Mouse (Mus musculus): ENCODE results near the gene Ssbp3. TPM values are rescaled to one million over a fixed set of nuclear protein-coding genes. Genes with fewer than 3 reads are reported as not detected.

The Ssbp3 gene
- polyA plus RNA-seq, 1 experiment from 2014 or later: 143 TPM

DNA sequence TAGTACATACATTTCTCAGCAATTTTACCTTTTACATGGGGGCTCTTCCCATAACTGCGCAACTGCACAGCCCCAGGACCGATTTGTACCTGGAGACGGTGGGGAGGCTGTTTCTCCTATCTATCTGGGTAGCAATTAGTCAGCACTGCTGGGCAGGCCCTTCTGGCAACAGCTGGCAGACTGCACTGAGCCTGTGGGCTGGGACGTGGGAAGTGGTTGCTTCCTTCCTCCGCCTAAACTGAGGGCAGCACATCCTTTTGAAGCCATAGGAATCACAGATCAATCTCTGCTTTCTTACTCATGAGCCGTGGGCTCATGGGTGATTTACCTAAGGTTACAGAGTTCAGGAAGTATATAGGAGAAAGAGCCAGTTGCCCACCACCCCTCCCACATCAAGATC lies 148.3 kb downstream of the Ssbp3 start:
- Histone ChIP-seq H3K27ac (replicated peaks) (no peak overlapping the region), H3K4me1 (replicated peaks) (no peaks in the 10 kb centered on the region), H3K36me3 (peaks cover 37% of the 10 kb centered on the region)

DNA sequence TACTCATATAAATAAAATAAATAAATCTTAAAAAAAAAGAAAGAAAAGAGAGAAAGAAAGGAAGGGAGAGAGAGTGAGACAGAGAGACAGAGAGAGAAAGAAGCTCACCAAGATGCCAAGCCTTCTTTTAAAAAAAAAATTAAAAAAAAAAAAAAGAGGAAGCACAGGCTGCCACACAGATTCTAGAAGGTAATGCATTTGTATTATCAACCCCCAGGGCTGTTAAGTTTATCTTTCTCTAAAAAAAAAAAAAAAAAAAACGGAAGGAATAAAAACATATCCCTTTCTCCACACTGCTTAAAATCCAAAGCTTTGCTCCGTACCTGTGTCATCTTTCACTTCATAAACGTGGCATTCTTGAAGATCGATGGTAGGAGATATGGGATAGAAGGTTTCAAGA lies 151.1 kb downstream of the Ssbp3 start:
- no peak overlapping the region for H3K27ac ChIP-seq (replicated peaks)
- H3K9me3 ChIP-seq: no peaks in the 10 kb centered on the region
- no peak overlapping the region for H3K9ac ChIP-seq
- peaks cover 42% of the 10 kb centered on the region for H3K36me3 ChIP-seq
- peaks cover 10% of the 10 kb centered on the region for H3K4me1 ChIP-seq (replicated peaks)
- WGBS: 97% methylated on average over 4 of the region's 4 CpGs
- no peak for ATAC-seq (ENCODE audit: low FRiP score, low read depth)
- no peak overlapping the region for H3K4me2 ChIP-seq
- H3K27me3 ChIP-seq: no peaks in the 10 kb centered on the region
- no peak overlapping the region for H3K4me3 ChIP-seq

More for the DNA sequence above, 148.3 kb downstream of the Ssbp3 start:
- Histone ChIP-seq H3K9ac (no peak overlapping the region), H3K9me3 (no peaks in the 10 kb centered on the region), H3K4me2 (no peak overlapping the region), H3K27me3 (no peaks in the 10 kb centered on the region), H3K4me3 (no peak overlapping the region)
- ATAC-seq (ENCODE audit: low FRiP score, low read depth): no peak
- WGBS: 88% methylated on average over 6 of the region's 6 CpGs

DNA sequence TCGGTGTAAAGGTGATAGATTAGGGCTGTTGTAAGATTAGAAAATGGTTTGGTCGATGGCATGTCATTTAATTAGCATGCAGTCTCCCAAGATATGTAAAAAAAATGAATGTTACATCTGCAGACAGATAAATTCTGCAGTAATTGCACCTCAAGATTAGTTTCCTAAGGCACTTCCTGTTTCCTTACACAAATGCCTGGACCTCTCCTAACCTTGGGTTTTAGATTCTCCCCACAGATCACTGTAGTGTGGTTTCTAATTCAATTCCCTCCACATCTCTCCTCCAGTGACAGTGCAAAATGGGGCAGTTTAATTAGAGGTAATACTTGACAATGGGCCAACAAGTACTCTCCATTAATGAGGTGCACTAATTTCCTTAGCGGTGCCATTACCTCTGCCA lies 152.7 kb downstream of the Ssbp3 start:
- no peak overlapping the region for H3K27ac ChIP-seq (replicated peaks)
- H3K9me3 ChIP-seq: no peaks in the 10 kb centered on the region
- H3K4me2 ChIP-seq: no peak overlapping the region
- no peak overlapping the region for H3K4me3 ChIP-seq
- H3K36me3 ChIP-seq: peaks cover 42% of the 10 kb centered on the region
- WGBS: 83% methylated on average over 3 of the region's 3 CpGs
- ATAC-seq (ENCODE audit: low FRiP score, low read depth): no peak
- H3K27me3 ChIP-seq: no peaks in the 10 kb centered on the region
- H3K9ac ChIP-seq: no peak overlapping the region
- H3K4me1 ChIP-seq (replicated peaks): peaks cover 18% of the 10 kb centered on the region

DNA sequence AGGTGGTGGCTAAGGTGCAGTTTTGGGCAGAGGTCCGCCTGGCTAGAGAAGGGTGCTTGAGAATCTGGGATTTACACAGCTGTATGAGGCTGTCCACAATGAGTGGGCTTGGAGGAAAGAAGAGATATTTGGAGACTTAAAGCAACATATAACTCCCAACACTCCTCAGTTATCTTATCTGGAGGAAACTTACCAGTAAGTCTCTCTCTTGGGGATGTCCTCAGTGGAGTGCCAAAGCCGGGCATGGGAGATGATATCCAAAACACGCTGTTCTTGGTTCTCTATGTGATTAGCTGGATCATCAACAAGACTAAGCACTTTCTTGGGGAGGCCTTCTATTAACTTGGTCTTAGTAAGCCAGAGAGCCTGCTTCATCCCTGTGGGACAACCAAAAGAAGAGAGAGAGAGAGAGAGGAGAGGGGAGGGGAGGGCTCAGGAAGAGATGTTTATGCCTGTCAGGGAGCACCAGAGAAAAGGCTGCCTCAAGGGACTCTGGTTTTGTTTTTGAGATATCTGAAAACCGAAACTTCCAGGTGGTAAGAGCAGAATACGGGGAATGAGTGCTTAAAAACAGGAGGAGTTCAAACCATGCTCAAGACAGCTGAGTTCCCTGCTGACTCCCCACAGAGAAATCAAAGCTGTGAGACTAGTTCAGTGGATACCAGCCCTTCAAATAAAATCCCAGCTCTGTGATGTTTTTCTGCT lies 154.0 kb downstream of the Ssbp3 start:
- Histone ChIP-seq H3K4me1 (replicated peaks) (peaks cover 18% of the 10 kb centered on the region), H3K9me3 (no peaks in the 10 kb centered on the region), H3K9ac (no peak overlapping the region), H3K36me3 (peaks cover 37% of the 10 kb centered on the region), H3K4me2 (no peak overlapping the region), H3K27me3 (no peaks in the 10 kb centered on the region), H3K27ac (replicated peaks) (no peak overlapping the region), H3K4me3 (no peak overlapping the region)
- no peak for ATAC-seq (ENCODE audit: low FRiP score, low read depth)
- WGBS: 93% methylated on average over 5 of the region's 5 CpGs

DNA sequence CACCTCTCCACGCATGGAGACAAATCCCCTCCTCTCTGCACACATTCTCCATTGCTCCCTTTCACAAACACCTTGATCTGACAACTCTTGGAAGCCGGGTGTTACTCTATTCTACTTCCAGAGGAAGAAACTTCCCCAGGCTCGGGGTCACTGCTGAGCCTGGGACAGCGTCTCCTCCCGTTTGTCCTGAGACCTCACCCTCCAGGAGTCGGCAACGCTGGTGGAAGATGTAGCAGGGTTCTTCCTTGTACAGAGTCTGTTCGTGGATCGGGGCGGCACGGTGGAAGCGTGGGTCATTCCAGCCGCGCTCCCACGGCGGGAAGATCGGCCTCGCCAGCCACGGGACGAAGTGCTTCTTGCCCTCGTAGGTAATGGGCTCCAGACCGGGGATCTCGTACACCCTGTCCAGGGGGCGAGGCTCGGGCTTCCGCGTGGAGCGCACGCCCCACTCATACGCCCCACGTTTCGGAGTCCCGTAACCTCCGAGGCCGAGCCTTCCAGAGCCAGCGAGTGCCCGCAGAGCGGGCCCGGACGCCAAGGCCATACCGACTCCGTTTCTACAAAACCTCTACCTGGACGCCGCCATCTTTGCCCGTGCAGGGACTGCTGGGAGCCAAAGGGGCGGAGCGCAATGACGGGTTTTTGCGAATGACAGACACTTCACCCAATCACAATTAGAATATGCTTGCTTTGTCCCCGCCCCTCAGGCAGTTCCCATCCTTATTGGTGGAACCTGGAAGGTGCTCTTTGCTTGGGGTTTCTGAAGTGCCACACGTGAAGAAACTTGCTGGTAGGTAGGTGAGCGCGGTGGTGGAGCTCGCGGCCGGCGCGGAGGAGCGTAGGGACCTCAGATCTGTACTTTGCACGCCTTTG lies 156.0 kb downstream of the Ssbp3 start, which contains the start of the genes Mrpl37 and Cyb5rl:
Gene Mrpl37, minus strand, starts transcription at position 617 of the 873 bp plus-strand sequence.
Gene Cyb5rl, plus strand, starts transcription at position 737 of the 873 bp plus-strand sequence.
- Histone ChIP-seq H3K4me2 (peak within 1 kb of the TSS; percentile 98), H3K9ac (peak within 1 kb of the TSS; percentile 80), H3K4me1 (replicated peaks) (peaks cover 18% of the 10 kb centered on the region), H3K36me3 (peaks cover 23% of the 10 kb centered on the region; the same call in 1 of the 2 replicates), H3K4me3 (peak within 1 kb of the TSS; percentile 79), H3K27ac (replicated peaks) (peak within 1 kb of the TSS; percentile 62), H3K9me3 (no peaks in the 10 kb centered on the region), H3K27me3 (no peaks in the 10 kb centered on the region)
- ATAC-seq (ENCODE audit: low FRiP score, low read depth): peak; percentile 100
- WGBS: under 1% methylated on average over 60 of the region's 60 CpGs

DNA sequence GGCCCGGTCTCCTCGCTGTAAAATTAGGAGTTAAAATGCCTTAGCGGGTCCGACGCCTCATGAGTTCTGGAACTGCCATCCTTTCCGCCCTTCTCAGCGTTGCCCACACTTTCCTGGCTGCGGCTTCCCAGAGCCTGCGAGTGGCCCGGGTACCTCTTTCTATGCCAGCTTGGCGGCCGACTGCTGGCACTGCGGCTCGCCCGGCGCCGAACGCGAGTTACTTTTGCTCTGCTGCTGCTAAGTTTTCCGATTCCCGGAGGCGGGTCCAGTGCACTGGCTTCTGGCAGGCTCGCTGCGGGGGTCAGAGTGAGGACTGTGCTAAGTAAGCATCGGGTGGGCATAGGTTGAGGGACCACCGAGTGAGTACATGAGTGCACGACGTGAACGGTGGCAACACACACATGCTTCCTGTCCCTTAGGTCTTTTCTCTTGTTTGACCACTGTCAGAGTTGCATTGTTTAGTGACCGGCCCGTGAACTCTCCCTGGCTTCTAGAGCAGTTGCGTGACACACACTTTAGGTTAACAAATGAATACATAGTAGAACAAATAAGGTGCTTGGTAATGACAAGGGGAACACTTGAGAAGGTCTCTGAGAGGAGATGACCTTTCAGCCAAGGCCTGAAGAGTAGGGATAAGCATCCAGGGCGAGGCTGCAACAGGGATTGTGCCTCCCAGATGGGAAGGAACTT lies 156.8 kb downstream of the Ssbp3 start:
- H3K4me1 ChIP-seq (replicated peaks): peaks cover 18% of the 10 kb centered on the region
- H3K4me3 ChIP-seq: peak overlapping the region; percentile 79
- 2% methylated on average over 33 of the region's 33 CpGs for WGBS
- ATAC-seq (ENCODE audit: low FRiP score, low read depth): peak; percentile 77
- H3K4me2 ChIP-seq: peak overlapping the region; percentile 98
- no peaks in the 10 kb centered on the region for H3K9me3 ChIP-seq
- peak overlapping the region; percentile 53 for H3K9ac ChIP-seq
- peak overlapping the region; percentile 35 for H3K27ac ChIP-seq (replicated peaks)
- H3K36me3 ChIP-seq: peaks cover 17% of the 10 kb centered on the region; the same call in 1 of the 2 replicates
- H3K27me3 ChIP-seq: no peaks in the 10 kb centered on the region

DNA sequence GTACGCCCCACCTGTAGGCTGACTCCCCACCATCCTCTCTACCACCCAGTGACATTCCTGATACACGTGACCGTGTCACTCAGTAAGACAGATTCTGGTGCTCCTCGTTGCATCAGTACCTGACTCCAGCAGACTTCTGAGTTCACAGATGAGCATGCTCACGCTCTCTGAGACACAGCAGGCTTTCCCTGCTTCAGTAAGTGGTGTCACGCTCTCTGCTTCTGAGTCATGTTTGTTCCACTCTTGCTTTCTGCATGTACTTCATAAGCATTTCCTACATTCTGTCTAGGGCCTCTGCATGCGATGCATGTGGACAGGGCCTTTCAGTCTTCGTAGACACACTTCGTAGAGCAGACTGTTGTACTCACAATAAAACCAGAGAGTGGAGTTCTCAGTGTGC lies 161.8 kb downstream of the Ssbp3 start:
- H3K4me2 ChIP-seq: no peak overlapping the region
- H3K4me1 ChIP-seq (replicated peaks): peaks cover 5% of the 10 kb centered on the region
- ATAC-seq (ENCODE audit: low FRiP score, low read depth): no peak
- WGBS: 81% methylated on average over 9 of the region's 9 CpGs
- no peaks in the 10 kb centered on the region for H3K27me3 ChIP-seq
- no peaks in the 10 kb centered on the region for H3K9me3 ChIP-seq
- H3K27ac ChIP-seq (replicated peaks): no peak overlapping the region
- no peaks in the 10 kb centered on the region for H3K36me3 ChIP-seq
- no peak overlapping the region for H3K9ac ChIP-seq
- no peak overlapping the region for H3K4me3 ChIP-seq

DNA sequence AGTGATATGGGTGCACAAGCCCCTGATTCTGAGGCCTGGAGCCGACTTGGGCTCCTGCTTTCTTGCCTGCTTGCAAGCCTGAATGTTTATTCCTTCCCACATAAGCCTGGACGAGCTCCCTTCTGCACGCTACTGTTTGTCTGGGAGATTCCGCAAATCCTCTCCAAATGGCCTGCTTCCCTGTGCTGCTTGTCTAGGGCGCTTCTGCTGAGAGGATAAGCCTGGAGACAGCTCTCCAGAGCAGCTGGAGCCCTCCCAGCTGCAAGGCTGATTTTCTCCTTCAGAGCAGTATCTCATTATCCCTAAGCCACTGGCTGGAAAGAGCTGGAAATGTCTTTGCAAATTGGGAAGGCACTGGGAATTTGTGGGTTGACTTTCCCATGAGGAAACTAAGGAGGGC lies 165.0 kb downstream of the Ssbp3 start:
- H3K27ac ChIP-seq (replicated peaks): no peak overlapping the region
- no peak overlapping the region for H3K4me2 ChIP-seq
- 79% methylated on average over 5 of the region's 5 CpGs for WGBS
- no peak overlapping the region for H3K9ac ChIP-seq
- no peaks in the 10 kb centered on the region for H3K36me3 ChIP-seq
- H3K4me3 ChIP-seq: no peak overlapping the region
- ATAC-seq (ENCODE audit: low FRiP score, low read depth): no peak
- H3K27me3 ChIP-seq: no peaks in the 10 kb centered on the region
- no peaks in the 10 kb centered on the region for H3K9me3 ChIP-seq
- H3K4me1 ChIP-seq (replicated peaks): no peaks in the 10 kb centered on the region

DNA sequence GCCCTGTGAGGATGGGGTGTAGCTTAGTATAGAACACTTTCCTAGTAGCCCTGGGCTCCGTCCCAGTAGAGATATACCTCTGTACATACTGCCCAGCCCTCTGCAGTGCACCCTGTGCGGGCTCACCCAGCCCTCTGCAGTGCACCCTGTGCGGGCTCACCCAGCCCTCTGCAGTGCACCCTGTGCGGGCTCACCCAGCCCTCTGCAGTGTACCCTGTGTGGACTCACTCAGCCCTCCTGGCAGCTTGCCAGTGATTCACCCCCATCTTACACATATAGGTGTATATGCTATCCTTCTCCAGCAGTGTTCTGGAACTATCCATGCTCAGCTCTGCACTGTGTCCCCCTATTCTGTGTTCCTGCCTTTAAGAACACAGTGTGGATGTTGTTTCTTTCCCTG lies 168.4 kb downstream of the Ssbp3 start:
- no peaks in the 10 kb centered on the region for H3K9me3 ChIP-seq
- no peak overlapping the region for H3K4me2 ChIP-seq
- ATAC-seq (ENCODE audit: low FRiP score, low read depth): 0 out of 2 replicates have a peak, but pooled peaks have one; percentile 53
- H3K4me1 ChIP-seq (replicated peaks): peaks cover 3% of the 10 kb centered on the region; the same call in 1 of the 2 replicates
- no peaks in the 10 kb centered on the region for H3K36me3 ChIP-seq
- no peak overlapping the region for H3K27ac ChIP-seq (replicated peaks)
- H3K4me3 ChIP-seq: no peak overlapping the region
- 85% methylated on average over 4 of the region's 4 CpGs for WGBS
- no peak overlapping the region for H3K9ac ChIP-seq
- no peaks in the 10 kb centered on the region for H3K27me3 ChIP-seq

DNA sequence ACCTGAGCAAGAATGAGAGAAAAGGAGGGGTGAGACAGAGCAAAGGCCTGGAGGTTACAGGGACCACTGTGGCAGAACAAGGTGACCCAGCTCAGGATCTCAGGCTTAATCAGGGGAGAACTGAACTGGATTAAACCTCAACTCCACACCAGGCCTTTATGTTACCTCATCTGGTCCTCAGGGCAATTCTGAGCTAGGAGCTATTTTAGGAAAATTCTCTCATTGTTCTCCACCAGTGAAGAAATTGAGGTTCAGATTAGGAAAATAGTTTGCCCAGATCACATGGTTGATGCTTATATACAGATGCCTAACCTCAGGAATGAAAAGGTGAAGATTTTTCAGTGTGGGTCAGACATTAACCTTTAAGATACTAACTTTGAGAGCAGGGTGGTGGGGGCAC lies 169.2 kb downstream of the Ssbp3 start:
- H3K36me3 ChIP-seq: no peaks in the 10 kb centered on the region
- H3K4me2 ChIP-seq: no peak overlapping the region
- peaks cover 11% of the 10 kb centered on the region for H3K4me1 ChIP-seq (replicated peaks)
- ATAC-seq (ENCODE audit: low FRiP score, low read depth): no peak
- H3K27ac ChIP-seq (replicated peaks): no peak overlapping the region
- no peaks in the 10 kb centered on the region for H3K27me3 ChIP-seq
- no peak overlapping the region for H3K4me3 ChIP-seq
- no peak overlapping the region for H3K9ac ChIP-seq
- H3K9me3 ChIP-seq: no peaks in the 10 kb centered on the region

DNA sequence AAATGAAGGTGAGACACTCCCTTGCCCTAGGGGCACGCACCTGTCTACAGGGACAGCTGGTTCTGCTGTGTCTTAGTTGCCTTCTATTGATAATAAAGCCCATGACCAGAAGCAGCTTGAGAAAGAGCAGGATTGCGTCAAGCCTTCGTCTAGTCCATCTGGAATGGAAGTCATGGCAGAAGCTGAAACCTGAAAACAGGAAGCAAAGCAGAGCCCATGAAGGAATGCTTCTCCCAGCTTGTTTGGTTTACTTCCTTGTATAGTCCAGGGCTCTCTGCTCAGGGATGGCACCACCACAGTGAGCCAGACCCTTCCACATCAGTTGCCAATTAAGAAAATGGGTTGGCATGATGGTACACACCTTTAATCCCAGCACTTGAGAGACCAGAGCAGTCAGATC lies 171.7 kb downstream of the Ssbp3 start:
- no peaks in the 10 kb centered on the region for H3K9me3 ChIP-seq
- H3K4me2 ChIP-seq: no peak overlapping the region
- ATAC-seq (ENCODE audit: low FRiP score, low read depth): no peak
- H3K4me1 ChIP-seq (replicated peaks): peaks cover 17% of the 10 kb centered on the region
- no peaks in the 10 kb centered on the region for H3K36me3 ChIP-seq
- no peaks in the 10 kb centered on the region for H3K27me3 ChIP-seq
- H3K9ac ChIP-seq: no peak overlapping the region
- 84% methylated on average over 3 of the region's 3 CpGs for WGBS
- H3K27ac ChIP-seq (replicated peaks): no peak overlapping the region
- H3K4me3 ChIP-seq: no peak overlapping the region

DNA sequence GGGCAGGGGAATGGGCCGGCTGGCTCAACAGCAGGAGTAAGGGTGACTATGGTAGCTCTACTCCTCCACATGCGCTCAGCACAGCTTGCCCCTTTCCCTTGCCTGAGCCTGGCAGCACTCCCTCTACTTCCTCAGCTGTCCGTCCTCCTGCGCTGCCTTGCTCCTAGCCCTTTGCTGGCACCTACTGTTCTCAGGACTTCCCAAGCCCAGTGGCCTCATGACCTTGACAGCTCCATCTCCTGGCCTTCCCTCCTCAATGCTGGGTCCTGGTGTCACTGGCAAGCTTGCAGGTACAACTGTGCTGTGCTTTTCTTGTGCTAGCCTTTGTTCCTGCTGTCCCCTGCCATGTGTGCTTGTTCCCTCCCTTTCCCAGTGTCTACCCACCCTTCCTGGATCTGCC lies 172.6 kb downstream of the Ssbp3 start:
- H3K27me3 ChIP-seq: no peaks in the 10 kb centered on the region
- H3K27ac ChIP-seq (replicated peaks): no peak overlapping the region
- 88% methylated on average over 4 of the region's 4 CpGs for WGBS
- H3K36me3 ChIP-seq: no peaks in the 10 kb centered on the region
- H3K9ac ChIP-seq: no peak overlapping the region
- no peak for ATAC-seq (ENCODE audit: low FRiP score, low read depth)
- H3K9me3 ChIP-seq: no peaks in the 10 kb centered on the region
- H3K4me3 ChIP-seq: no peak overlapping the region
- no peak overlapping the region for H3K4me2 ChIP-seq
- peaks cover 17% of the 10 kb centered on the region for H3K4me1 ChIP-seq (replicated peaks)

All from hindbrain, embryonic 15.5 days (tissue).